Mouse (Mus musculus) megakaryocyte, embryonic 14.5 days (primary cell): ENCODE measurements around the gene Zfp418.
"Not testable (repeated sequence)": the region's sequence is repeated elsewhere in the genome, so short reads cannot be mapped to it uniquely, and the experiment has no call there.

ENCODE experiments used
- FLI1 ChIP-seq: IDR thresholded peaks from 2 replicates; pipeline ENCODE4 v1.6.1; 2012; ENCODE audit warnings: low read length, inconsistent platforms, mixed read lengths
- GATA1 ChIP-seq: IDR thresholded peaks from 3 replicates; pipeline ENCODE4 v1.6.1; 2012; ENCODE audit warnings: mixed read lengths, low read length, inconsistent platforms, borderline replicate concordance

- not testable (repeated sequence) for TF ChIP-seq GATA1, FLI1
These were observed 40.5 kb upstream of the Zfp418 start for GRCm38 (mm10) chr7:7130491-7131124.
